Mouse (Mus musculus): ENCODE data around the gene Kdf1. TPM values are rescaled to one million over a fixed set of nuclear protein-coding genes. Genes with fewer than 3 reads are reported as not detected.

Gene Kdf1
- 38.0 and 38.5 TPM in 2 replicates for polyA plus RNA-seq (2012; rRNA removed)

GRCm38 (mm10) chr4:133518601-133519368, at the start of gene Kdf1:
Kdf1 (plus strand) TSS chr4:133518963.
- peak; percentile 44 for DNase-seq (ENCODE audit: low read depth, low spot score)
- WGBS, result 3% methylated on average over 66 of the region's 69 CpGs

GRCm38 (mm10) chr4:133469122-133469521, 49.6 kb upstream of the Kdf1 start:
- 32% methylated on average over 12 of the region's 12 CpGs for WGBS
- no peak for DNase-seq (ENCODE audit: low read depth, low spot score)

- DNase-seq (ENCODE audit: low read depth, low spot score), result no peak
- 80% methylated on average over 7 of the region's 7 CpGs for WGBS
These were observed 47.5 kb upstream of the Kdf1 start for GRCm38 (mm10) chr4:133471135-133471821.

- no peak for DNase-seq (ENCODE audit: low read depth, low spot score)
- WGBS, result 62% methylated on average over 2 of the region's 2 CpGs
These were observed 44.9 kb upstream of the Kdf1 start for GRCm38 (mm10) chr4:133473833-133474232.

GRCm38 (mm10) chr4:133479458-133480184, 39.1 kb upstream of the Kdf1 start, which contains the start of gene Tent5b:
Tent5b (plus strand) TSS chr4:133480132.
- peak; percentile 96 for DNase-seq (ENCODE audit: low read depth, low spot score)
- 3% methylated on average over 29 of the region's 29 CpGs for WGBS

- DNase-seq (ENCODE audit: low read depth, low spot score), result no peak
- 3% methylated on average over 34 of the region's 34 CpGs for WGBS
These were observed 38.6 kb upstream of the Kdf1 start for GRCm38 (mm10) chr4:133480185-133480537.

GRCm38 (mm10) chr4:133480754-133481153, 38.0 kb upstream of the Kdf1 start:
- no peak for DNase-seq (ENCODE audit: low read depth, low spot score)
- 64% methylated on average over 6 of the region's 6 CpGs for WGBS

GRCm38 (mm10) chr4:133481488-133481887, 37.3 kb upstream of the Kdf1 start:
- 52% methylated on average over 4 of the region's 4 CpGs for WGBS
- no peak for DNase-seq (ENCODE audit: low read depth, low spot score)

GRCm38 (mm10) chr4:133482479-133482878, 36.3 kb upstream of the Kdf1 start:
- DNase-seq (ENCODE audit: low read depth, low spot score), result no peak
- 67% methylated on average over 3 of the region's 3 CpGs for WGBS

GRCm38 (mm10) chr4:133484266-133485025, 34.3 kb upstream of the Kdf1 start:
- WGBS, result 13% methylated on average over 22 of the region's 22 CpGs
- DNase-seq (ENCODE audit: low read depth, low spot score), result peak; percentile 50

GRCm38 (mm10) chr4:133485691-133486425, 32.9 kb upstream of the Kdf1 start:
- WGBS, result 86% methylated on average over 28 of the region's 28 CpGs

GRCm38 (mm10) chr4:133486673-133487357, 31.9 kb upstream of the Kdf1 start:
- 83% methylated on average over 26 of the region's 26 CpGs for WGBS

More at GRCm38 (mm10) chr4:133485691-133486425, 32.9 kb upstream of the Kdf1 start:
- no peak for DNase-seq (ENCODE audit: low read depth, low spot score)

GRCm38 (mm10) chr4:133488619-133489392, 30.0 kb upstream of the Kdf1 start:
- DNase-seq (ENCODE audit: low read depth, low spot score), result no peak
- WGBS, result 31% methylated on average over 20 of the region's 20 CpGs

More at GRCm38 (mm10) chr4:133486673-133487357, 31.9 kb upstream of the Kdf1 start:
- no peak for DNase-seq (ENCODE audit: low read depth, low spot score)

- DNase-seq (ENCODE audit: low read depth, low spot score), result no peak
- 27% methylated on average over 4 of the region's 4 CpGs for WGBS
These were observed 29.1 kb upstream of the Kdf1 start for GRCm38 (mm10) chr4:133489489-133490245.

GRCm38 (mm10) chr4:133491800-133492199, 27.0 kb upstream of the Kdf1 start:
- DNase-seq (ENCODE audit: low read depth, low spot score), result no peak
- 43% methylated on average over 10 of the region's 10 CpGs for WGBS

- 6% methylated on average over 11 of the region's 12 CpGs for WGBS
- DNase-seq (ENCODE audit: low read depth, low spot score), result no peak
These were observed 24.9 kb upstream of the Kdf1 start for GRCm38 (mm10) chr4:133493895-133494294.

GRCm38 (mm10) chr4:133494432-133494831, 24.3 kb upstream of the Kdf1 start:
- DNase-seq (ENCODE audit: low read depth, low spot score), result peak; percentile 86
- under 1% methylated on average over 12 of the region's 12 CpGs for whole genome bisulfite sequencing
